Mouse (Mus musculus): ENCODE measurements around the gene Ndufa3. TPM values are rescaled to one million over a fixed set of nuclear protein-coding genes. Genes with fewer than 3 reads are reported as not detected.

Gene Ndufa3
- polyA plus RNA-seq, 1 experiment from 2014 or later, result 457 TPM

GRCm38 (mm10) chr7:3629030-3629429, 11.9 kb downstream of the Ndufa3 start:
- WGBS, result 28% methylated on average over 4 of the region's 4 CpGs
- peak overlapping the region; percentile 85 for H3K4me3 ChIP-seq (replicated peaks; ENCODE audit: low read length)
- H3K36me3 ChIP-seq (ENCODE audit: control insufficient read depth, insufficient read depth, low read length), result 0 out of 2 replicates have a peak, but pooled peaks cover 6% of the 10 kb centered on the region
- no peaks in the 10 kb centered on the region for H3K27me3 ChIP-seq (ENCODE audit: control insufficient read depth, insufficient read depth, low read length)
- H3K27ac ChIP-seq (ENCODE audit: low read length), result 0 out of 2 replicates have a peak overlapping the region, but pooled peaks have one; percentile 88
- H3K4me2 ChIP-seq (ENCODE audit: low read depth, low read length), result peak overlapping the region; percentile 99
- ATAC-seq (ENCODE audit: insufficient read depth, low FRiP score), result no peak
- no peaks in the 10 kb centered on the region for H3K9me3 ChIP-seq (replicated peaks; ENCODE audit: control insufficient read depth, low read length)
- peak overlapping the region; percentile 84 for H3K9ac ChIP-seq (ENCODE audit: low read length)
- H3K4me1 ChIP-seq (ENCODE audit: control insufficient read depth, insufficient read depth, low read length), result peaks cover 23% of the 10 kb centered on the region

- Histone ChIP-seq H3K9ac (ENCODE audit: low read length) (peak within 1 kb of the TSS; percentile 84), H3K4me1 (ENCODE audit: control insufficient read depth, insufficient read depth, low read length) (peaks cover 23% of the 10 kb centered on the region), H3K27me3 (ENCODE audit: control insufficient read depth, insufficient read depth, low read length) (no peaks in the 10 kb centered on the region), H3K4me3 (replicated peaks; ENCODE audit: low read length) (peak within 1 kb of the TSS; percentile 85), H3K27ac (ENCODE audit: low read length) (peak within 1 kb of the TSS; percentile 88), H3K4me2 (ENCODE audit: low read depth, low read length) (peak within 1 kb of the TSS; percentile 99), H3K36me3 (ENCODE audit: control insufficient read depth, insufficient read depth, low read length) (0 out of 2 replicates have a peak, but pooled peaks cover 10% of the 10 kb centered on the region), H3K9me3 (replicated peaks; ENCODE audit: control insufficient read depth, low read length) (no peaks in the 10 kb centered on the region)
- peak; percentile 92 for ATAC-seq (ENCODE audit: insufficient read depth, low FRiP score)
- WGBS, result 1% methylated on average over 47 of the region's 47 CpGs
Measured at GRCm38 (mm10) chr7:3629543-3630477, 12.6 kb downstream of the Ndufa3 start, which contains the start of the genes Tfpt and Prpf31. Tfpt (minus strand) TSS chr7:3629929. Prpf31 (plus strand) TSS chr7:3629985.

- peaks cover 23% of the 10 kb centered on the region for H3K4me1 ChIP-seq (ENCODE audit: control insufficient read depth, insufficient read depth, low read length)
- peak overlapping the region; percentile 85 for H3K4me3 ChIP-seq (replicated peaks; ENCODE audit: low read length)
- no peaks in the 10 kb centered on the region for H3K9me3 ChIP-seq (replicated peaks; ENCODE audit: control insufficient read depth, low read length)
- H3K27me3 ChIP-seq (ENCODE audit: control insufficient read depth, insufficient read depth, low read length), result no peaks in the 10 kb centered on the region
- H3K36me3 ChIP-seq (ENCODE audit: control insufficient read depth, insufficient read depth, low read length), result 0 out of 2 replicates have a peak, but pooled peaks cover 10% of the 10 kb centered on the region
- H3K9ac ChIP-seq (ENCODE audit: low read length), result peak overlapping the region; percentile 84
- H3K4me2 ChIP-seq (ENCODE audit: low read depth, low read length), result peak overlapping the region; percentile 96
- 52% methylated on average over 3 of the region's 3 CpGs for WGBS
- H3K27ac ChIP-seq (ENCODE audit: low read length), result no peak overlapping the region
- ATAC-seq (ENCODE audit: insufficient read depth, low FRiP score), result no peak
Measured at GRCm38 (mm10) chr7:3630478-3630815, 13.3 kb downstream of the Ndufa3 start.

- H3K4me2 ChIP-seq (ENCODE audit: low read depth, low read length), result no peak overlapping the region; the same call in 1 of the 2 replicates
- no peak overlapping the region for H3K9ac ChIP-seq (ENCODE audit: low read length)
- H3K27ac ChIP-seq (ENCODE audit: low read length), result no peak overlapping the region
- no peak for ATAC-seq (ENCODE audit: insufficient read depth, low FRiP score)
- 62% methylated on average over 5 of the region's 5 CpGs for WGBS
- H3K4me1 ChIP-seq (ENCODE audit: control insufficient read depth, insufficient read depth, low read length), result peaks cover 24% of the 10 kb centered on the region
- no peak overlapping the region for H3K4me3 ChIP-seq (replicated peaks; ENCODE audit: low read length)
- H3K36me3 ChIP-seq (ENCODE audit: control insufficient read depth, insufficient read depth, low read length), result no peaks in the 10 kb centered on the region; the same call in 1 of the 2 replicates
- H3K27me3 ChIP-seq (ENCODE audit: control insufficient read depth, insufficient read depth, low read length), result no peaks in the 10 kb centered on the region
- no peaks in the 10 kb centered on the region for H3K9me3 ChIP-seq (replicated peaks; ENCODE audit: control insufficient read depth, low read length)
Measured at GRCm38 (mm10) chr7:3643412-3643811, 26.2 kb downstream of the Ndufa3 start.

GRCm38 (mm10) chr7:3643843-3644242, 26.7 kb downstream of the Ndufa3 start:
- Histone ChIP-seq H3K27me3 (ENCODE audit: control insufficient read depth, insufficient read depth, low read length) (no peaks in the 10 kb centered on the region), H3K27ac (ENCODE audit: low read length) (peak overlapping the region; percentile 76), H3K36me3 (ENCODE audit: control insufficient read depth, insufficient read depth, low read length) (no peaks in the 10 kb centered on the region; the same call in 1 of the 2 replicates), H3K9me3 (replicated peaks; ENCODE audit: control insufficient read depth, low read length) (no peaks in the 10 kb centered on the region), H3K4me3 (replicated peaks; ENCODE audit: low read length) (peak overlapping the region; percentile 53), H3K4me2 (ENCODE audit: low read depth, low read length) (peak overlapping the region; percentile 57), H3K4me1 (ENCODE audit: control insufficient read depth, insufficient read depth, low read length) (peaks cover 24% of the 10 kb centered on the region), H3K9ac (ENCODE audit: low read length) (peak overlapping the region; percentile 47; the same call in 1 of the 2 replicates)
- 17% methylated on average over 9 of the region's 9 CpGs for WGBS
- ATAC-seq (ENCODE audit: insufficient read depth, low FRiP score), result no peak

GRCm38 (mm10) chr7:3644348-3644671, 27.1 kb downstream of the Ndufa3 start:
- ATAC-seq (ENCODE audit: insufficient read depth, low FRiP score), result no peak
- H3K4me1 ChIP-seq (ENCODE audit: control insufficient read depth, insufficient read depth, low read length), result peaks cover 24% of the 10 kb centered on the region
- WGBS, result under 1% methylated on average over 11 of the region's 11 CpGs
- H3K9ac ChIP-seq (ENCODE audit: low read length), result peak overlapping the region; percentile 47; the same call in 1 of the 2 replicates
- H3K4me3 ChIP-seq (replicated peaks; ENCODE audit: low read length), result peak overlapping the region; percentile 53
- no peaks in the 10 kb centered on the region for H3K9me3 ChIP-seq (replicated peaks; ENCODE audit: control insufficient read depth, low read length)
- peak overlapping the region; percentile 57 for H3K4me2 ChIP-seq (ENCODE audit: low read depth, low read length)
- H3K27me3 ChIP-seq (ENCODE audit: control insufficient read depth, insufficient read depth, low read length), result no peaks in the 10 kb centered on the region
- peak overlapping the region; percentile 76 for H3K27ac ChIP-seq (ENCODE audit: low read length)
- no peaks in the 10 kb centered on the region; the same call in 1 of the 2 replicates for H3K36me3 ChIP-seq (ENCODE audit: control insufficient read depth, insufficient read depth, low read length)

- ATAC-seq (ENCODE audit: insufficient read depth, low FRiP score), result peak; percentile 98
- H3K4me3 ChIP-seq (replicated peaks; ENCODE audit: low read length), result peak within 1 kb of the TSS; percentile 91
- H3K4me1 ChIP-seq (ENCODE audit: control insufficient read depth, insufficient read depth, low read length), result peaks cover 24% of the 10 kb centered on the region
- H3K4me2 ChIP-seq (ENCODE audit: low read depth, low read length), result peak within 1 kb of the TSS; percentile 91
- under 1% methylated on average over 54 of the region's 58 CpGs for WGBS
- H3K27ac ChIP-seq (ENCODE audit: low read length), result peak within 1 kb of the TSS; percentile 93
- no peaks in the 10 kb centered on the region for H3K27me3 ChIP-seq (ENCODE audit: control insufficient read depth, insufficient read depth, low read length)
- H3K36me3 ChIP-seq (ENCODE audit: control insufficient read depth, insufficient read depth, low read length), result no peaks in the 10 kb centered on the region; the same call in 1 of the 2 replicates
- peak within 1 kb of the TSS; percentile 99 for H3K9ac ChIP-seq (ENCODE audit: low read length)
- no peaks in the 10 kb centered on the region for H3K9me3 ChIP-seq (replicated peaks; ENCODE audit: control insufficient read depth, low read length)
Measured at GRCm38 (mm10) chr7:3644672-3645487, 27.7 kb downstream of the Ndufa3 start, which contains the start of gene Cnot3. Cnot3 (plus strand) TSS chr7:3645268.

GRCm38 (mm10) chr7:3645488-3646025, 28.4 kb downstream of the Ndufa3 start:
- Histone ChIP-seq H3K4me1 (ENCODE audit: control insufficient read depth, insufficient read depth, low read length) (peaks cover 24% of the 10 kb centered on the region), H3K36me3 (ENCODE audit: control insufficient read depth, insufficient read depth, low read length) (no peaks in the 10 kb centered on the region), H3K9ac (ENCODE audit: low read length) (peak overlapping the region; percentile 99), H3K4me2 (ENCODE audit: low read depth, low read length) (peak overlapping the region; percentile 91), H3K27me3 (ENCODE audit: control insufficient read depth, insufficient read depth, low read length) (no peaks in the 10 kb centered on the region), H3K27ac (ENCODE audit: low read length) (peak overlapping the region; percentile 93), H3K4me3 (replicated peaks; ENCODE audit: low read length) (peak overlapping the region; percentile 91), H3K9me3 (replicated peaks; ENCODE audit: control insufficient read depth, low read length) (no peaks in the 10 kb centered on the region)
- WGBS, result 1% methylated on average over 53 of the region's 58 CpGs
- no peak for ATAC-seq (ENCODE audit: insufficient read depth, low FRiP score)
